Mouse (Mus musculus) midbrain, embryonic 14.5 days (tissue): ENCODE data around the gene Patj. TPM values are rescaled to one million over a fixed set of nuclear protein-coding genes. Genes with fewer than 3 reads are reported as not detected.

Experiments
- ATAC-seq: fragments of 200-750 bp; cut with Nextera tagmentation; 2 replicates; pipeline ENCODE4 v1.8.0; 2017; ENCODE audit warnings: moderate number of reproducible peaks, moderate library complexity; ENCODE audit not compliant: low FRiP score, low TSS enrichment
- DNase-seq: peaks from one replicate; pipeline ENCODE4 v3.0.0-alpha.2; 2015
- H3K27ac ChIP-seq: fragments of 300-500 bp; sonication (generic); replicated peaks from 2 replicates; pipeline ENCODE4 v1.5.1; 2014; ENCODE audit warnings: mild to moderate bottlenecking, low read depth, low read length, moderate library complexity
- H3K27me3 ChIP-seq: fragments of 300-500 bp; sonication (generic); 2 replicates; pipeline ENCODE4 v1.6.1; 2014; ENCODE audit warnings: low read length, control low read depth, mixed read lengths; ENCODE audit not compliant: control insufficient read depth, insufficient read depth
- H3K36me3 ChIP-seq: fragments of 300-500 bp; sonication (generic); 2 replicates; pipeline ENCODE4 v1.6.1; 2014; ENCODE audit warnings: low read length, control low read depth; ENCODE audit not compliant: control insufficient read depth, insufficient read depth
- H3K4me1 ChIP-seq: fragments of 300-500 bp; sonication (generic); 2 replicates; pipeline ENCODE4 v1.6.1; 2014; ENCODE audit warnings: mild to moderate bottlenecking, antibody characterized with exemption, low read length, control low read depth; ENCODE audit not compliant: control insufficient read depth, insufficient read depth
- H3K4me2 ChIP-seq: fragments of 300-500 bp; sonication (generic); 2 replicates; pipeline ENCODE4 v1.6.1; 2014; ENCODE audit warnings: mild to moderate bottlenecking, low read length, moderate library complexity
- H3K4me3 ChIP-seq: fragments of 300-500 bp; sonication (generic); replicated peaks from 2 replicates; pipeline ENCODE4 v1.5.1; 2014; ENCODE audit warnings: low read depth, low read length
- H3K9ac ChIP-seq: fragments of 300-500 bp; sonication (generic); replicated peaks from 2 replicates; pipeline ENCODE4 v1.6.1; 2014; ENCODE audit warnings: mild to moderate bottlenecking, low read length, moderate library complexity
- H3K9me3 ChIP-seq: fragments of 300-500 bp; sonication (generic); 2 replicates; pipeline ENCODE4 v1.6.1; 2016; ENCODE audit warnings: low read length, control low read depth, mixed read lengths; ENCODE audit not compliant: control insufficient read depth
- WGBS: fragments of 180-500 bp; shearing (Covaris S2); extraction: QIAGEN DNeasy Blood & Tissue Kit; methylation state at CpG from one replicate; pipeline ENCODE4 v1.1.7; 2014; 5-methylcytosine and 5-hydroxymethylcytosine counted together
- polyA plus RNA-seq: library from polyadenylated mRNA; unstranded; fragments of >200 nt; fragmentation: Nextera tagmentation; extraction: Ambion mirVana; gene quantifications from 2 replicates; pipeline ENCODE4 v1.2.1, GENCODE M21; 2014

The Patj gene
- polyA plus RNA-seq, 1 experiment from 2014 or later = 9.0 TPM

DNA sequence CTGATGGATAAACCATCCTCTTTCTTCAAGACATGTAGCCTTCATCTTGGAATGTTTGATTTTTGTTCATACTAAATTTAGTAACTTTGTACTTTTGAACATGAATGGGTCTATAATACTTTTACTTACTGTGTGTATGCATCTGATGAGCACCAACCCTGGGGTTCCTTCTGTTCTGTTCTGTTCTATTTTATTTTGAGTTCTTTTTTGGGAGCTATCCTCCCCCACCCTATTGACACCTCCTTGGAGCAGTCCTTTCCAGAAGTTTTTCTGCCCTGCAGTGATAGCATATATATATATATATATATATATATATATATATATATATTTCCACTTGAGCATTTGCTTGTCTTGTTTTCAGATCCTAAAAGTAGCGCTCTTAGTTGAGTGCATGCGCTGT, 57.1 kb downstream of the Patj start:
- H3K4me3 ChIP-seq = no peak overlapping the region
- no peak overlapping the region for H3K4me2 ChIP-seq
- no peaks in the 10 kb centered on the region for H3K36me3 ChIP-seq
- no peaks in the 10 kb centered on the region for H3K9me3 ChIP-seq
- H3K9ac ChIP-seq = no peak overlapping the region
- DNase-seq = no peak
- 95% methylated on average over 2 of the region's 2 CpGs for WGBS
- H3K27me3 ChIP-seq = no peaks in the 10 kb centered on the region
- ATAC-seq = no peak
- no peaks in the 10 kb centered on the region for H3K4me1 ChIP-seq
- H3K27ac ChIP-seq = no peak overlapping the region

DNA sequence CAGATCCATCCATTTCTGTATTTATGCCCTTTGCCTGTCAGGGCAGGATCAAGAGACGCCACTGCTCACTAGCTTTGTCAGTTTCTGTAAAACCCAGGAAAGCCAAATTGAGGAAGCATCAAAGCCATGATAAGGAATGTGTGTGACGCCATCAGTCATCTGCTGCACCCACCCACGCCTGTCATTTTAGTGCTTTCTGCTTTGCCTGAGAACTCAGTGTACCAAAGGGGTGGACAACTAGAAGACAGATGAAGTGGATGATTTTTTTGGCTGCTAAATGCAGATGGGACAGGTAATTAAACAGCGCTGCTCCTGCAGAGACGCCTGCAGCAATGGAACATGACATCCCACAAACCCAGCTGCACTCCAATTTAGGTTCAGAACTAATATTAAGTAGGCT, 57.6 kb downstream of the Patj start:
- Histone ChIP-seq H3K9ac (no peak overlapping the region), H3K9me3 (no peaks in the 10 kb centered on the region), H3K36me3 (no peaks in the 10 kb centered on the region), H3K4me1 (no peaks in the 10 kb centered on the region), H3K27ac (no peak overlapping the region), H3K4me2 (no peak overlapping the region), H3K4me3 (no peak overlapping the region), H3K27me3 (no peaks in the 10 kb centered on the region)
- DNase-seq (no peak), ATAC-seq (no peak)
- 85% methylated on average over 5 of the region's 5 CpGs for WGBS

- WGBS = 93% methylated on average over 2 of the region's 2 CpGs
- ATAC-seq = no peak
Measured at GRCm38 (mm10) chr4:98455352-98455751, 59.8 kb downstream of the Patj start.

GRCm38 (mm10) chr4:98455910-98456309, 60.3 kb downstream of the Patj start:
- H3K9ac ChIP-seq = no peak overlapping the region
- no peaks in the 10 kb centered on the region for H3K9me3 ChIP-seq
- no peak overlapping the region for H3K4me2 ChIP-seq
- DNase-seq (no peak), ATAC-seq (no peak)
- no peaks in the 10 kb centered on the region for H3K36me3 ChIP-seq
- no peak overlapping the region for H3K4me3 ChIP-seq
- H3K4me1 ChIP-seq = no peaks in the 10 kb centered on the region
- WGBS = 89% methylated on average over 8 of the region's 8 CpGs
- no peaks in the 10 kb centered on the region for H3K27me3 ChIP-seq
- no peak overlapping the region for H3K27ac ChIP-seq

More at GRCm38 (mm10) chr4:98455352-98455751, 59.8 kb downstream of the Patj start:
- no peak overlapping the region for H3K27ac ChIP-seq
- H3K4me3 ChIP-seq = no peak overlapping the region
- no peaks in the 10 kb centered on the region for H3K4me1 ChIP-seq
- no peak overlapping the region for H3K4me2 ChIP-seq
- H3K36me3 ChIP-seq = no peaks in the 10 kb centered on the region
- no peak overlapping the region for H3K9ac ChIP-seq
- H3K27me3 ChIP-seq = no peaks in the 10 kb centered on the region
- H3K9me3 ChIP-seq = no peaks in the 10 kb centered on the region
- no peak for DNase-seq

GRCm38 (mm10) chr4:98461804-98462341, 66.3 kb downstream of the Patj start:
- Histone ChIP-seq H3K27ac (no peak overlapping the region), H3K27me3 (no peaks in the 10 kb centered on the region), H3K36me3 (no peaks in the 10 kb centered on the region), H3K9ac (no peak overlapping the region), H3K4me1 (no peaks in the 10 kb centered on the region), H3K4me2 (no peak overlapping the region), H3K9me3 (no peaks in the 10 kb centered on the region), H3K4me3 (no peak overlapping the region)
- peak; percentile 46; the same call in 1 of the 2 replicates for ATAC-seq
- no peak for DNase-seq
- 94% methylated on average over 2 of the region's 2 CpGs for WGBS

DNA sequence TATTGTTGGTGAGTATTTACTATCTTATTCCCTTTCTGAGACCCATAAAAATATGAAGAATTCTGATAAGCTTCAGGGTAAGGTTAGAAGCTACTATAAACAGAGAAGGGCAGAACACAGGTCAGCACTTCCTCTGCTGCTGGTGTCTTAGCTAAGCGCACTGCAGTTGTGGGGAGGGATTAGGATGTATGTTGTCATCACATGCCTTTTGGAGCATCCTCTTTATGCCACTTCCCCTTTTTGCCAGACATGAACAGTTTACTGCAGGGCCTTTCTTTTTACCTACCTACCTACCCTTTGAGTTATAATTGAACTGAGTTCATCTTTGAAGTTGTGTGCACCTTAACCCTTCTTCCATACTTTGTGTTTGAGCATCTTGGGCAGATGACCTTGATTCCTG, 69.9 kb downstream of the Patj start:
- 100% methylated on average over 1 of the region's 1 CpGs for WGBS
- H3K4me2 ChIP-seq = no peak overlapping the region
- no peaks in the 10 kb centered on the region for H3K4me1 ChIP-seq
- no peak overlapping the region for H3K27ac ChIP-seq
- H3K36me3 ChIP-seq = no peaks in the 10 kb centered on the region; the same call in 1 of the 2 replicates
- H3K9me3 ChIP-seq = no peaks in the 10 kb centered on the region
- H3K9ac ChIP-seq = no peak overlapping the region
- H3K4me3 ChIP-seq = no peak overlapping the region
- DNase-seq (no peak), ATAC-seq (no peak)
- no peaks in the 10 kb centered on the region for H3K27me3 ChIP-seq

DNA sequence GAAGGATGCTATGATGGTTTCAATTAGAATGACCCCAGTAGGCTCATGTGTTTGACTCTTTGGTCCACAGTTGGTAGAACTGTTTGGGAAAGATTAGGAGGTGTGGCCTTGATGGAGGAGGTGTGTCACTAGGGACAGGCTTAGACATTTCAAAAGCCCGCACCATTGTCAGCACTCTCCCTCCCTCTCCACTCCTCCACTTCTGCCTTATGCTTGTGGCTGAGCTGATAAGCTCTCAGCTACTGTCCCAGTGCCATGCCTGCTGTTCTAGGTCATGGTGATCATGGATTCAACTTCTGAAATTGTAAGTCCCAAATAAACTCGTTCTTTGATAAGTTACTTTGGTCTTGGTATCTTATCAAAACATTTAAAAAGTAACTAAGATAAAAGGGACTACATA, 70.3 kb downstream of the Patj start:
- Histone ChIP-seq H3K27me3 (no peaks in the 10 kb centered on the region), H3K4me1 (no peaks in the 10 kb centered on the region), H3K27ac (no peak overlapping the region), H3K9me3 (no peaks in the 10 kb centered on the region), H3K4me3 (no peak overlapping the region), H3K4me2 (no peak overlapping the region), H3K36me3 (no peaks in the 10 kb centered on the region; the same call in 1 of the 2 replicates), H3K9ac (no peak overlapping the region)
- DNase-seq (no peak), ATAC-seq (no peak)
- WGBS = 82% methylated on average over 2 of the region's 2 CpGs

DNA sequence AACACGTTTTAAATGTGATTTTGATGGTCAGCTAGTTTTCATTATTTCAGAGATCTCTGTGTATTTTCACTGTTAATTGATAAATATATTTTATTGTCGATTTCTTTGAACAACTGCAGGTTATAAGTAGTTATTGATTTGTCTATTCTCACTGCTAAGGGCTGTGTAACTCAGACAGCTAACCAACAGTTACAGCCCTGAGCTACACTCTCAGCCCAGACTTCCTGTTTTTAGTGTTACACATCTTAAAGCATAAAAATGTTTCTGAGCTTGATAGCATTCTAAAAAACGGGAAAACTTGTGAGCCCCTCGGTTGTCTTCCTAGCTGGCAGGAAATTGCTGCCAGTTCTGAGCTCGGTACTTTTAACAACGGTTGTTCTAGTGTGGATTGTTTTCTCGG, 75.8 kb downstream of the Patj start:
- ATAC-seq = no peak
- H3K4me2 ChIP-seq = no peak overlapping the region
- H3K4me1 ChIP-seq = no peaks in the 10 kb centered on the region
- H3K27ac ChIP-seq = no peak overlapping the region
- H3K36me3 ChIP-seq = no peaks in the 10 kb centered on the region; the same call in 1 of the 2 replicates
- no peaks in the 10 kb centered on the region for H3K9me3 ChIP-seq
- no peak overlapping the region for H3K9ac ChIP-seq
- DNase-seq = no peak
- H3K4me3 ChIP-seq = no peak overlapping the region
- WGBS = 87% methylated on average over 7 of the region's 7 CpGs
- H3K27me3 ChIP-seq = no peaks in the 10 kb centered on the region

DNA sequence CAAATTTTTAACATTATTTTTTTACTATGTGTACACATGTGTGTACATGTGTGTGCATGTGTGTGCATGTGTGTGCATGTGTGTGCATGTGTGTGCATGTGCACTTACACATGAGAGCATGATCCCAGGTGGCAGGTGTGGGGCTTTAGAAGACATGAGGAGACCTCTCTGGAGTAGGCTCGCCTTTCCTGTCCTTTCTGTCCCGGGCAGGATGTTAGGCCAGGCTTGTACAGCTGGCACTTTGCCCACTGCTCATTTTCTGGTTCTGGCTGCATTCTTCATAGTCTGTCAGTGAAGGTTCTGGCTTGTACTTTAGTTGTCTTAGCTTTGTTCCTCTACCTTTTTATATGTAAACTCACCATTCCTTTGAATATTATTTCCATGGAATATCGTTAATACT, 77.9 kb downstream of the Patj start:
- Histone ChIP-seq H3K27ac (no peak overlapping the region), H3K27me3 (no peaks in the 10 kb centered on the region), H3K4me3 (no peak overlapping the region), H3K9ac (no peak overlapping the region), H3K4me1 (no peaks in the 10 kb centered on the region), H3K9me3 (no peaks in the 10 kb centered on the region), H3K36me3 (no peaks in the 10 kb centered on the region), H3K4me2 (no peak overlapping the region)
- WGBS = 80% methylated on average over 3 of the region's 3 CpGs
- DNase-seq (peak; percentile 24), ATAC-seq (no peak)
